Mouse (Mus musculus): ENCODE results near the gene Map3k11.

DNA sequence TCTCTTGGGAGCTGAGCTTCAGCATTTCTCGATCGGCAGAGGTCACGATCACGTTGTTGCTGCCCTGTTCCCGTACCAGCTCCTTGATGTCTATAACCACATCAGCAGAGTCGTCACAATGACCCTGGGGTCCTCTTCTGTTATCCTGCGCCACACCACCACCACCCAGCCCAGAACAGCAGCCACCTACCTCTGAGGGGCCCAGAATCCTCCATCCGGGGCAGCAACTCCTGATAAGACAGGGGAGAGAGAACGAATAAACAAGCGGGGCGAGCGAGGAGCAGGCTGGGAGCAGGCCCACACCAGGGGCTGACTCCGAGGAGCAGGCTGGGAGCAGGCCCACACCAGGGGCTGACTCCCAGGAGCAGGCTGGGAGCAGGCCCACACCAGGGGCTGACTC lies 2.1 kb upstream of the Map3k11 start:
- TF ChIP-seq EP300 (IDR thresholded peaks at IDR 0.05; ENCODE audit: low read depth) = no peak
- no peak for TF ChIP-seq CTCF (IDR thresholded peaks at IDR 0.05; ENCODE audit: low read depth)
